10 mouse cellular contexts compared by ENCODE assay signal in genomic region chr13:54520221-54520620, GRCm38 (mm10). TPM values are rescaled to one million over a fixed set of nuclear protein-coding genes. Genes with fewer than 3 reads are reported as not detected.
DNase-seq lines count a peak whose midpoint lies in the region; ATAC-seq and TF ChIP-seq lines count a peak whose summit lies in the region.
"Had no signal": no experiment of that assay in that cellular context is flagged by ENCODE, and none has a peak within 500 bp of the region (broad histone marks: within the 10 kb centered on the region; RNA-seq: fewer than 3 reads in every experiment).

No protein-coding gene starts in this region.

- 96% methylated on average over 4 of the region's 4 CpGs for WGBS in cerebellum, adult 2 months
- WGBS in lung, embryonic 14.5 days, result 94% methylated on average over 4 of the region's 4 CpGs
- 94% methylated on average over 4 of the region's 4 CpGs for WGBS in midbrain, embryonic 11.5 days
- 96% methylated on average over 4 of the region's 4 CpGs for WGBS in midbrain, embryonic 14.5 days

- no peak for DNase-seq in cerebellum, adult 2 months
- no peak for DNase-seq in cerebellum, adult 18-20 months
- no peak for DNase-seq in testis, postnatal 14 days (ENCODE audit: low spot score)
- peak; percentile 12 for DNase-seq in lung, embryonic 14.5 days
- no peak for DNase-seq in midbrain, embryonic 11.5 days (ENCODE audit: low spot score, missing footprints)
- DNase-seq in midbrain, embryonic 14.5 days, result no peak

- no peaks in the 10 kb centered on the region for H3K4me1 ChIP-seq in cerebellum, adult 2 months (ENCODE audit: control insufficient read depth, insufficient read depth, low read length)
- H3K4me1 ChIP-seq in testis, adult 2 months (ENCODE audit: control insufficient read depth, insufficient read depth, low read length), result no peaks in the 10 kb centered on the region
- H3K4me1 ChIP-seq in lung, embryonic 14.5 days (ENCODE audit: insufficient read depth), result no peaks in the 10 kb centered on the region
- no peaks in the 10 kb centered on the region for H3K4me1 ChIP-seq in midbrain, embryonic 11.5 days (ENCODE audit: control insufficient read depth, insufficient read depth, low read length)
- H3K4me1 ChIP-seq in midbrain, embryonic 14.5 days (ENCODE audit: control insufficient read depth, insufficient read depth, low read length), result no peaks in the 10 kb centered on the region
- H3K4me1 ChIP-seq: heart, embryonic 10.5 days had no signal

- H3K9ac ChIP-seq in lung, embryonic 14.5 days, result no peak overlapping the region
- no peak overlapping the region for H3K9ac ChIP-seq in midbrain, embryonic 11.5 days (ENCODE audit: low read length)
- H3K9ac ChIP-seq in midbrain, embryonic 14.5 days (replicated peaks; ENCODE audit: low read length), result no peak overlapping the region

- H3K27me3 ChIP-seq in cerebellum, adult 2 months (ENCODE audit: control insufficient read depth, insufficient read depth, low read length), result no peaks in the 10 kb centered on the region
- no peaks in the 10 kb centered on the region for H3K27me3 ChIP-seq in testis, adult 2 months (ENCODE audit: control insufficient read depth, insufficient read depth, low read length)
- no peaks in the 10 kb centered on the region for H3K27me3 ChIP-seq in lung, embryonic 14.5 days (ENCODE audit: insufficient read depth, low read length)
- no peaks in the 10 kb centered on the region for H3K27me3 ChIP-seq in midbrain, embryonic 11.5 days (ENCODE audit: control insufficient read depth, insufficient read depth, low read length)
- H3K27me3 ChIP-seq in midbrain, embryonic 14.5 days (ENCODE audit: control insufficient read depth, insufficient read depth, low read length), result no peaks in the 10 kb centered on the region

- TF ChIP-seq POLR2A in cerebellum, adult 2 months (IDR thresholded peaks at IDR 0.05; ENCODE audit: borderline replicate concordance, insufficient read depth, low read length), result no peak
- no peak for TF ChIP-seq POLR2A in testis, adult 2 months (IDR thresholded peaks at IDR 0.05; ENCODE audit: control insufficient read depth, low read depth, low read length)

- H3K9me3 ChIP-seq in lung, embryonic 14.5 days (ENCODE audit: low read depth, low read length), result no peaks in the 10 kb centered on the region; the same call in 1 of the 2 replicates
- H3K9me3 ChIP-seq in midbrain, embryonic 11.5 days (ENCODE audit: control insufficient read depth, low read length), result peaks cover 4% of the 10 kb centered on the region; the same call in 1 of the 2 replicates
- no peaks in the 10 kb centered on the region for H3K9me3 ChIP-seq in midbrain, embryonic 14.5 days (ENCODE audit: control insufficient read depth, low read length)
- H3K9me3 ChIP-seq: heart, embryonic 10.5 days had no signal

- H3K27ac ChIP-seq in cerebellum, adult 2 months (ENCODE audit: insufficient read depth, low read length), result no peak overlapping the region
- H3K27ac ChIP-seq in testis, adult 2 months (ENCODE audit: control insufficient read depth, insufficient read depth, low read depth, low read length), result no peak overlapping the region
- H3K27ac ChIP-seq in lung, embryonic 14.5 days (ENCODE audit: low read depth), result no peak overlapping the region
- no peak overlapping the region for H3K27ac ChIP-seq in midbrain, embryonic 11.5 days (ENCODE audit: low read depth, low read length)
- H3K27ac ChIP-seq in midbrain, embryonic 14.5 days (replicated peaks; ENCODE audit: low read depth, low read length), result no peak overlapping the region
- H3K27ac ChIP-seq: heart, embryonic 10.5 days; macrophage had no signal

- TF ChIP-seq CTCF in cerebellum, adult 2 months (IDR thresholded peaks at IDR 0.05; ENCODE audit: borderline replicate concordance, insufficient read depth, low read depth, low read length), result peak; percentile 34; the same call in 1 of the 2 replicates
- TF ChIP-seq CTCF in testis, adult 2 months (IDR thresholded peaks at IDR 0.05; ENCODE audit: control insufficient read depth, insufficient read depth, insufficient replicate concordance, low read depth, low read length), result peak; percentile 7; the same call in 1 of the 2 replicates
- no peak; the same call in 1 of the 2 replicates for TF ChIP-seq CTCF in lung, embryonic 14.5 days (IDR thresholded peaks at IDR 0.05; ENCODE audit: low read depth)

- H3K4me2 ChIP-seq in lung, embryonic 14.5 days, result no peak overlapping the region
- H3K4me2 ChIP-seq in midbrain, embryonic 11.5 days, result no peak overlapping the region
- no peak overlapping the region for H3K4me2 ChIP-seq in midbrain, embryonic 14.5 days (ENCODE audit: low read length)

- H3K36me3 ChIP-seq in testis, adult 2 months (ENCODE audit: control insufficient read depth, insufficient read depth, low read length), result no peaks in the 10 kb centered on the region
- peaks cover 17% of the 10 kb centered on the region for H3K36me3 ChIP-seq in lung, embryonic 14.5 days (ENCODE audit: insufficient read depth)
- peaks cover 8% of the 10 kb centered on the region; the same call in 1 of the 2 replicates for H3K36me3 ChIP-seq in midbrain, embryonic 11.5 days (ENCODE audit: control insufficient read depth, insufficient read depth, low read length)
- H3K36me3 ChIP-seq in midbrain, embryonic 14.5 days (ENCODE audit: control insufficient read depth, insufficient read depth, low read length), result peaks cover 12% of the 10 kb centered on the region

- no peak overlapping the region for H3K4me3 ChIP-seq in cerebellum, adult 2 months (replicated peaks; ENCODE audit: insufficient read depth, low read depth, low read length)
- no peak overlapping the region for H3K4me3 ChIP-seq in testis, adult 2 months (ENCODE audit: control insufficient read depth, low read depth, low read length)
- no peak overlapping the region for H3K4me3 ChIP-seq in lung, embryonic 14.5 days (ENCODE audit: low read depth, low read length)
- H3K4me3 ChIP-seq in midbrain, embryonic 11.5 days (ENCODE audit: low read depth, low read length), result no peak overlapping the region
- no peak overlapping the region for H3K4me3 ChIP-seq in midbrain, embryonic 14.5 days (replicated peaks; ENCODE audit: low read depth, low read length)
- H3K4me3 ChIP-seq: heart, embryonic 10.5 days had no signal

- ATAC-seq in lung, embryonic 14.5 days (ENCODE audit: insufficient read depth), result no peak
- ATAC-seq in activated CD4-positive, CD25-positive, alpha-beta regulatory T cell, adult 4 months, result no peak
- ATAC-seq in midbrain, embryonic 11.5 days (ENCODE audit: low FRiP score), result no peak
- no peak for ATAC-seq in midbrain, embryonic 14.5 days (ENCODE audit: low FRiP score, low TSS enrichment)

RNA-seq across cellular contexts. Expression of gene Simc1, which starts 16.6 kb away (rescaled TPM):
- polyA plus RNA-seq in cerebellum, adult 2 months (2012; rRNA removed), result 20.2 and 21.5 TPM in 2 replicates
- 22.5 and 23.3 TPM in 2 replicates for polyA plus RNA-seq in testis, adult 2 months (2012; rRNA removed)
- polyA plus RNA-seq in lung, embryonic 14.5 days (2014; fragmentation: Nextera tagmentation; extraction: Ambion mirVana), result 15.0 and 16.3 TPM in 2 replicates
- polyA plus RNA-seq in activated CD4-positive, CD25-positive, alpha-beta regulatory T cell, adult 4 months (2017; shearing (Covaris generic)), result 1 to 10 TPM; 6.7 to 7.9 TPM
- polyA plus RNA-seq in midbrain, embryonic 11.5 days (2014; fragmentation: Nextera tagmentation; extraction: Ambion mirVana), result 14.1 and 17.8 TPM in 2 replicates
- polyA plus RNA-seq in midbrain, embryonic 14.5 days (2014; fragmentation: Nextera tagmentation; extraction: Ambion mirVana), result 23.3 and 27.9 TPM in 2 replicates

RNA-seq across cellular contexts. Expression of gene 4833439L19Rik, which starts 45.0 kb away (rescaled TPM):
- polyA plus RNA-seq in cerebellum, adult 2 months (2012; rRNA removed), result 199 and 212 TPM in 2 replicates
- 59.8 and 60.8 TPM in 2 replicates for polyA plus RNA-seq in testis, adult 2 months (2012; rRNA removed)
- 137 and 145 TPM in 2 replicates for polyA plus RNA-seq in lung, embryonic 14.5 days (2014; fragmentation: Nextera tagmentation; extraction: Ambion mirVana)
- 10 to 100 TPM; 63.3 to 66.3 TPM for polyA plus RNA-seq in activated CD4-positive, CD25-positive, alpha-beta regulatory T cell, adult 4 months (2017; shearing (Covaris generic))
- 263 and 264 TPM in 2 replicates for polyA plus RNA-seq in midbrain, embryonic 11.5 days (2014; fragmentation: Nextera tagmentation; extraction: Ambion mirVana)
- polyA plus RNA-seq in midbrain, embryonic 14.5 days (2014; fragmentation: Nextera tagmentation; extraction: Ambion mirVana), result 240 and 277 TPM in 2 replicates

RNA-seq across cellular contexts. Expression of gene Thoc3, which starts 51.6 kb away (rescaled TPM):
- 35.6 and 36.2 TPM in 2 replicates for polyA plus RNA-seq in cerebellum, adult 2 months (2012; rRNA removed)
- polyA plus RNA-seq in testis, adult 2 months (2012; rRNA removed), result 14.0 and 15.7 TPM in 2 replicates
- polyA plus RNA-seq in lung, embryonic 14.5 days (2014; fragmentation: Nextera tagmentation; extraction: Ambion mirVana), result 152 and 155 TPM in 2 replicates
- 10 to 100 TPM; 31.5 to 33.0 TPM for polyA plus RNA-seq in activated CD4-positive, CD25-positive, alpha-beta regulatory T cell, adult 4 months (2017; shearing (Covaris generic))
- 161 and 163 TPM in 2 replicates for polyA plus RNA-seq in midbrain, embryonic 11.5 days (2014; fragmentation: Nextera tagmentation; extraction: Ambion mirVana)
- polyA plus RNA-seq in midbrain, embryonic 14.5 days (2014; fragmentation: Nextera tagmentation; extraction: Ambion mirVana), result 114 and 121 TPM in 2 replicates

RNA-seq across cellular contexts. Expression of gene Arl10, which starts 54.6 kb away (rescaled TPM):
- 29.4 and 32.0 TPM in 2 replicates for polyA plus RNA-seq in cerebellum, adult 2 months (2012; rRNA removed)
- 1.8 and 2.3 TPM in 2 replicates for polyA plus RNA-seq in testis, adult 2 months (2012; rRNA removed)
- 23.8 and 28.2 TPM in 2 replicates for polyA plus RNA-seq in lung, embryonic 14.5 days (2014; fragmentation: Nextera tagmentation; extraction: Ambion mirVana)
- polyA plus RNA-seq in activated CD4-positive, CD25-positive, alpha-beta regulatory T cell, adult 4 months (2017; shearing (Covaris generic)), result 1 to 10 TPM; 2.7 to 6.6 TPM
- polyA plus RNA-seq in midbrain, embryonic 11.5 days (2014; fragmentation: Nextera tagmentation; extraction: Ambion mirVana), result 28.5 and 29.7 TPM in 2 replicates
- polyA plus RNA-seq in midbrain, embryonic 14.5 days (2014; fragmentation: Nextera tagmentation; extraction: Ambion mirVana), result 88.1 and 117 TPM in 2 replicates
